Mouse (Mus musculus) kidney, postnatal 0 days (tissue): ENCODE results near the gene Rxylt1. TPM values are rescaled to one million over a fixed set of nuclear protein-coding genes. Genes with fewer than 3 reads are reported as not detected.

Experiments used
- ATAC-seq: fragments of 200-750 bp; cut with Nextera tagmentation; replicated peaks from 2 replicates; pipeline ENCODE4 v1.8.0; 2017; ENCODE audit warnings: low read depth, moderate number of reproducible peaks, moderate TSS enrichment, moderate library complexity; ENCODE audit not compliant: low FRiP score
- DNase-seq: peaks from one replicate; pipeline ENCODE4 v3.0.0-alpha.2; 2016; ENCODE audit warnings: low spot score
- H3K27ac ChIP-seq: fragments of 300-500 bp; sonication (generic); 2 replicates; pipeline ENCODE4 v1.5.1; 2014; ENCODE audit warnings: mild to moderate bottlenecking
- H3K27me3 ChIP-seq: fragments of 300-500 bp; sonication (generic); 2 replicates; pipeline ENCODE4 v1.6.1; 2014; ENCODE audit warnings: low read length, mixed read lengths; ENCODE audit not compliant: insufficient read depth
- H3K36me3 ChIP-seq: fragments of 300-500 bp; sonication (generic); 2 replicates; pipeline ENCODE4 v1.6.1; 2014; ENCODE audit warnings: low read length, mixed read lengths; ENCODE audit not compliant: insufficient read depth
- H3K4me1 ChIP-seq: fragments of 300-500 bp; sonication (generic); replicated peaks from 2 replicates; pipeline ENCODE4 v1.6.1; 2014; ENCODE audit warnings: antibody characterized with exemption, low read length, mixed read lengths; ENCODE audit not compliant: insufficient read depth
- H3K4me2 ChIP-seq: fragments of 300-500 bp; sonication (generic); 2 replicates; pipeline ENCODE4 v1.6.1; 2014; ENCODE audit warnings: mild to moderate bottlenecking, low read length, moderate library complexity, mixed read lengths
- H3K4me3 ChIP-seq: fragments of 300-500 bp; sonication (generic); replicated peaks from 2 replicates; pipeline ENCODE4 v1.5.1; 2014; ENCODE audit warnings: low read depth, low read length
- H3K9ac ChIP-seq: fragments of 300-500 bp; sonication (generic); 2 replicates; pipeline ENCODE4 v1.6.1; 2014; ENCODE audit warnings: low read depth, low read length
- H3K9me3 ChIP-seq: fragments of 300-500 bp; sonication (generic); replicated peaks from 2 replicates; pipeline ENCODE4 v1.6.1; 2016; ENCODE audit warnings: low read length, inconsistent platforms, mixed read lengths
- CTCF ChIP-seq: IDR thresholded peaks from 2 replicates; pipeline ENCODE4 v1.5.1; 2016; ENCODE audit warnings: antibody characterized with exemption, low read depth, mild to moderate bottlenecking, moderate library complexity
- WGBS: fragments of 180-500 bp; shearing (Covaris S2); extraction: QIAGEN DNeasy Blood & Tissue Kit; methylation state at CpG from one replicate; pipeline ENCODE4 v1.1.7; 2014; 5-methylcytosine and 5-hydroxymethylcytosine counted together
- polyA plus RNA-seq: library from polyadenylated mRNA; unstranded; fragments of >200 nt; fragmentation: Nextera tagmentation; extraction: Ambion mirVana; gene quantifications from 2 replicates; pipeline ENCODE4 v1.2.1, GENCODE M21; 2015

Rxylt1 gene
- polyA plus RNA-seq, 1 experiment from 2014 or later = 75.5 TPM

GRCm38 (mm10) chr10:122105889-122106632, 8.9 kb upstream of the Rxylt1 start:
- ATAC-seq (no peak), DNase-seq (peak; percentile 34)
- 50% methylated on average over 10 of the region's 10 CpGs for WGBS

GRCm38 (mm10) chr10:122105407-122105806, 8.2 kb upstream of the Rxylt1 start:
- 2% methylated on average over 3 of the region's 3 CpGs for WGBS

More at GRCm38 (mm10) chr10:122105889-122106632, 8.9 kb upstream of the Rxylt1 start:
- Histone ChIP-seq H3K9me3 (no peaks in the 10 kb centered on the region), H3K4me2 (no peak overlapping the region), H3K9ac (no peak overlapping the region), H3K4me3 (no peak overlapping the region), H3K4me1 (no peaks in the 10 kb centered on the region), H3K36me3 (no peaks in the 10 kb centered on the region), H3K27me3 (no peaks in the 10 kb centered on the region), H3K27ac (no peak overlapping the region)
- no peak for TF ChIP-seq CTCF

GRCm38 (mm10) chr10:122102675-122103074, 5.5 kb upstream of the Rxylt1 start:
- Histone ChIP-seq H3K9me3 (no peaks in the 10 kb centered on the region), H3K27me3 (no peaks in the 10 kb centered on the region), H3K4me3 (no peak overlapping the region), H3K4me1 (no peaks in the 10 kb centered on the region), H3K9ac (no peak overlapping the region), H3K27ac (no peak overlapping the region), H3K36me3 (no peaks in the 10 kb centered on the region), H3K4me2 (no peak overlapping the region)
- DNase-seq (no peak), ATAC-seq (no peak)
- WGBS = 86% methylated on average over 5 of the region's 5 CpGs
- TF ChIP-seq CTCF = no peak

More at GRCm38 (mm10) chr10:122105407-122105806, 8.2 kb upstream of the Rxylt1 start:
- Histone ChIP-seq H3K9me3 (no peaks in the 10 kb centered on the region), H3K27me3 (no peaks in the 10 kb centered on the region), H3K9ac (no peak overlapping the region), H3K4me1 (no peaks in the 10 kb centered on the region), H3K4me3 (no peak overlapping the region), H3K27ac (no peak overlapping the region), H3K36me3 (no peaks in the 10 kb centered on the region), H3K4me2 (no peak overlapping the region)
- TF ChIP-seq CTCF = peak; percentile 84
- ATAC-seq (no peak), DNase-seq (peak; percentile 89)

- no peak for TF ChIP-seq CTCF
- WGBS = under 1% methylated on average over 48 of the region's 48 CpGs
- H3K27me3 ChIP-seq = no peaks in the 10 kb centered on the region
- no peaks in the 10 kb centered on the region for H3K36me3 ChIP-seq
- H3K4me2 ChIP-seq = peak overlapping the region; percentile 83
- H3K9me3 ChIP-seq = no peaks in the 10 kb centered on the region
- H3K4me1 ChIP-seq = 0 out of 2 replicates have a peak, but pooled peaks cover 3% of the 10 kb centered on the region
- peak overlapping the region; percentile 70 for H3K4me3 ChIP-seq
- DNase-seq (peak; percentile 65), ATAC-seq (peak; percentile 72)
- peak overlapping the region; percentile 90 for H3K9ac ChIP-seq
- peak overlapping the region; percentile 96 for H3K27ac ChIP-seq
These were observed 650 bp downstream of the Rxylt1 start for GRCm38 (mm10) chr10:122096462-122096979.

GRCm38 (mm10) chr10:122090472-122090871, 6.7 kb downstream of the Rxylt1 start:
- no peak overlapping the region for H3K4me3 ChIP-seq
- ATAC-seq (no peak), DNase-seq (no peak)
- no peak overlapping the region for H3K27ac ChIP-seq
- no peaks in the 10 kb centered on the region for H3K27me3 ChIP-seq
- H3K4me1 ChIP-seq = no peaks in the 10 kb centered on the region
- no peak overlapping the region for H3K4me2 ChIP-seq
- 93% methylated on average over 1 of the region's 1 CpGs for whole genome bisulfite sequencing
- TF ChIP-seq CTCF = peak; percentile 30; the same call in 1 of the 2 replicates
- H3K36me3 ChIP-seq = peaks cover 24% of the 10 kb centered on the region
- H3K9ac ChIP-seq = no peak overlapping the region
- H3K9me3 ChIP-seq = 0 out of 2 replicates have a peak, but pooled peaks cover 4% of the 10 kb centered on the region

- ATAC-seq = no peak
These were observed 15.8 kb downstream of the Rxylt1 start for GRCm38 (mm10) chr10:122081352-122081751.

More at GRCm38 (mm10) chr10:122081352-122081751, 15.8 kb downstream of the Rxylt1 start:
- H3K27me3 ChIP-seq = no peaks in the 10 kb centered on the region
- no peak overlapping the region for H3K4me2 ChIP-seq
- no peaks in the 10 kb centered on the region for H3K4me1 ChIP-seq
- no peak for DNase-seq
- H3K36me3 ChIP-seq = peaks cover 3% of the 10 kb centered on the region; the same call in 1 of the 2 replicates
- H3K9ac ChIP-seq = no peak overlapping the region
- no peak overlapping the region for H3K27ac ChIP-seq
- WGBS = 94% methylated on average over 1 of the region's 1 CpGs
- TF ChIP-seq CTCF = no peak
- H3K4me3 ChIP-seq = no peak overlapping the region
- no peaks in the 10 kb centered on the region for H3K9me3 ChIP-seq
